Mouse (Mus musculus): ENCODE measurements around the gene Pnn.

DNA sequence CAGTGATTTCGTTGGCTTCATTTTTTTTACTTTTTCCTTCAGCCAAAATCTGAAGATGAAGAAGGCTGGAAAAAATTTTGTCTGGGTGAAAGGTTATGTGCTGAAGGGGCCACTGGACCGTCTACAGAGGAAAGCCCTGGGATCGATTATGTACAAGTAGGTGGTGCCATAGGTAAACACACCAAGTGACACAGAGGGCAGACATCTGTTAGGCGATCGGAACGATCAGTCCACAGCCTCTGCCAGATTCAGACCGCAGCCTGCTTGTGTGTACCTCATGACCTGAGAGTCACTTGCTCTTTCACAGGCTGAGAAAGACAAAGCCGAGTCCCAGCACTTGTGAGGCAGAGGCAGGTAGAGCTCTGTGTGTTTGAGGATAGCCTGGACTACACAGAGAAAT is 48.7 kb upstream of the Pnn start:
- TF ChIP-seq CTCF (IDR thresholded peaks at IDR 0.05; ENCODE audit: insufficient read depth, low read length), result no peak
- no peak for TF ChIP-seq POLR2A (IDR thresholded peaks at IDR 0.05; ENCODE audit: borderline replicate concordance, extremely low read depth, low read depth, low read length)

All from lung, adult 2 months (tissue).